Mouse (Mus musculus): ENCODE data around the gene Bahcc1.

- TF ChIP-seq CTCF (IDR thresholded peaks at IDR 0.05; ENCODE audit: low read depth, low read length) (no peak), POLR2A (IDR thresholded peaks at IDR 0.05; ENCODE audit: extremely low read depth, insufficient read depth, low read length) (no peak)
Observed at GRCm38 (mm10) chr11:120256981-120257820, 24.5 kb downstream of the Bahcc1 start.

Data from liver, adult 2 months (tissue).